Mouse (Mus musculus) induced T-regulatory cell, adult 2 months (primary cell): Measurements from ENCODE around the gene Zfp706.
"Not testable (repeated sequence)": the region's sequence is repeated elsewhere in the genome, so short reads cannot be mapped to it uniquely, and the experiment has no call there.

ENCODE experiments used
- DNase-seq: peaks from one replicate; pipeline ENCODE4 v3.0.0-alpha.2; 2012; ENCODE audit warnings: low read depth

Gene Zfp706

GRCm38 (mm10) chr15:37008546-37008945 lies 973 bp upstream of the Zfp706 start:
- DNase-seq = peak; percentile 16

GRCm38 (mm10) chr15:37007959-37008419 lies 416 bp upstream of the Zfp706 start:
- DNase-seq = no peak

- DNase-seq = peak; percentile 64
Measured at GRCm38 (mm10) chr15:37006475-37007164, 953 bp downstream of the Zfp706 start.

- no peak for DNase-seq
Measured at GRCm38 (mm10) chr15:37005793-37006474, 1.6 kb downstream of the Zfp706 start.

- no peak for DNase-seq
Measured at GRCm38 (mm10) chr15:37004858-37005257, 2.7 kb downstream of the Zfp706 start.

GRCm38 (mm10) chr15:37002276-37002675 lies 5.3 kb downstream of the Zfp706 start:
- no peak for DNase-seq

DNA sequence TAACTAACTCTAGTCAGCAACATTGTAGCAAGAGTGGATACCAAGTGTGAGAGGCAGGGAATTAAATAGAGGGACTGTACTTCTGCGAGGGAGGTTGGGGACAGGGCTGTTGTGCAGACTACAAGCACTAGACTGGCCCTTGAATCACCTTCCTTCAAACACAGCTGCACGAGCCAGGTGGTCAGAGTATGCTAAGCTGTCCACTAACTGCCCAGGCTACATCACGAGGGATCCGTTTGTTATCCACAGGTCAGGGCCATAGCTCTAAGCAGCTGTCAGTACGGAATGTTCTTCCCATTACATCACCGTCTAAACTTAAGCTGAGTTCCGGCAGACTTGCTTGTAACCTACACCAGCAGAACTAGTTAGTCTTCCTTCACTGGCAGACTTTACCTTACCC lies 8.0 kb downstream of the Zfp706 start:
- DNase-seq = not testable (repeated sequence)

GRCm38 (mm10) chr15:36995166-36995565 lies 12.4 kb downstream of the Zfp706 start:
- DNase-seq = no peak

GRCm38 (mm10) chr15:36994665-36995064 lies 12.9 kb downstream of the Zfp706 start:
- no peak for DNase-seq

GRCm38 (mm10) chr15:36993435-36994178 lies 14.0 kb downstream of the Zfp706 start:
- DNase-seq = no peak

DNA sequence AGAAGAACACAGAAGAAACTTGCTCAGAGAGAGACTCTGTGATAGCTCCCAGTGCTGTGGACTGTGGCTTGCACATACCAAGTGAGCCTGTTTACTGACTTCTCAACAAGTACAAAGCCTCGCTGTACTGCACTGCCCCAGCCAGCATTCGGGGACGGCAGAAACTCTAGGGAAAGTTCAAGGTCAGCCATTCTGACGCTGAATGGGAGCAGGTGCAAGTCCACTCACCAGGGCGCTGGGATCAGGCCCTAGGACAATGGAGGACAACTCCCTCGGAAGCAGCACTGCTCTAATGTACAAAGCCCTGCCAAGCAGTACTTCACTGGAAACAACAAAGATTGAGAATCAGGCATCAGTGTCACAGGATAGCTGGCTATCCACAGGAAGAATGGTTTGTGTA lies 16.2 kb downstream of the Zfp706 start:
- no peak for DNase-seq

DNA sequence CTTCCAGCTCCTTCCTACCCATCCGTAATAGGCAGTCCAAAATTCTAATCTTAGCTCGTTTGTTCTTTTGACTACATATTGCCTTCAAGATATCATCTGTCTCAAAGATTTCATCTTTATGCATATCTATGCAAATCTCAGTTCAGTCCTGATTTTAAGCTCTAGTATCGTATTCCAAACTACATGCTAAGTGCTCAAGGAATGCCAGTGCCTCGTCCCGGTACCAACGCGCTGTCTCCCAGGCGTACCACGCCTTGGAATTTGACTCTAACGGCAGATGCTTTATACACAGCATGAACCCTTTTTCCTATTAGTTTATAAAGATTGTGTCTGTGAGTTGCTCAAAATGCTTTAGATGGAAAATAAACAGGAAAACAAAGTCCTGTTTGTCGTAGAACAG lies 17.7 kb downstream of the Zfp706 start:
- no peak for DNase-seq

- DNase-seq = no peak
Measured at GRCm38 (mm10) chr15:36988718-36989115, 18.9 kb downstream of the Zfp706 start.

DNA sequence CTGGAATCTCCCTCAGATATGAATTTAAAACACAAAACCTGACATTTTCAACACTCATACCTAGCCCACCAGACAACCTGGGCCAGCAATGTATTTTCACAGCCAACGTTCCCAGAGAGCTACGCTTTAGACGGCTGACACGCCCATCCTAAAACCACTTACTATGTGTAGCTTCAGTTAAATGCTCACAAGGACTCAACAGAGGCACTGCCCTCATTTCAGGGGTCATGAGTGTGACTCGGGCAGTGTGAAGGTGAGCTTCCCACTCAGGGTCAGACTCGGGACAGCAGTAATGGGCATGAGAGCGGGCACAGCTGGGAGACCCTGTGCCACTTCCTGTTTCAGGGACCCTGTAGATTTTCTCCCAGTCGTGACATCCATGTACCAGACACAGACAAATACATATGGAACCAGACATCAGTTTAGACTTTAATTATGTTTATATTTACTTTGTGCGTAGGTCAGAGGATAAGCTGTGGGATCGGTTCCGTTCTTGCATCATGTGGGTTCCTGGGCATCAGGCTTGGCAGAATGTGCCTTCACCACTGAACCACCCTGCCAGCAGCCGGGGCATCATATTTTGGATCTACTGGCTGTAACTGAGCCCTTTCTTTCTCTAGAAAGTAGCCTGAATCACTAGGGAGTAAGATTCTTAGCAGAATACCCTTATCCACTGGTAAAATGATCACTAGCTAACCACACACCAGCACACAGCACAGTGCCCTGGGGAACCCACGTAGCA lies 19.4 kb downstream of the Zfp706 start:
- no peak for DNase-seq

- peak; percentile 27 for DNase-seq
Measured at GRCm38 (mm10) chr15:36987211-36987877, 20.2 kb downstream of the Zfp706 start.

- DNase-seq = no peak
Measured at GRCm38 (mm10) chr15:36985567-36985925, 22.0 kb downstream of the Zfp706 start.

GRCm38 (mm10) chr15:36984921-36985566 lies 22.5 kb downstream of the Zfp706 start:
- no peak for DNase-seq

DNA sequence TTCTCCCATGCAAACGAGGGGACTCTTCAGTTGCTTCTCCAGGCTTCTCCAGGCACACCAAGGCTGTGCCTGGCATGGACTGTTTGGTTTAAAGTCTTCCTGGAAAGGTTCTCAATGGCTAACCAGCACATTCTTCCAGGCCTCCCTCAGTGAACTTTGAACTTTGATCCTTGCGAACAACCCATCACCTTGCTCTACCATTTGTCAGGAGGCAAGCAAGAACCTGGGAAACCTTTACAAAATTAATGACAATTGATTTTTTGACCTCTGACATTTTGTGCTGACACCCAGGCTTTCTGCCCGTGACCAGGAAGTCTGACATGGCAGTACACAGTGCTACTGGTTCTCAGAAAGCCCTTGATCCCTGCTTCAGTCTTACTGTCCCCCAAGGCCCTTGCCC lies 24.1 kb downstream of the Zfp706 start:
- no peak for DNase-seq

GRCm38 (mm10) chr15:36980238-36980637 lies 27.3 kb downstream of the Zfp706 start:
- DNase-seq = no peak

DNA sequence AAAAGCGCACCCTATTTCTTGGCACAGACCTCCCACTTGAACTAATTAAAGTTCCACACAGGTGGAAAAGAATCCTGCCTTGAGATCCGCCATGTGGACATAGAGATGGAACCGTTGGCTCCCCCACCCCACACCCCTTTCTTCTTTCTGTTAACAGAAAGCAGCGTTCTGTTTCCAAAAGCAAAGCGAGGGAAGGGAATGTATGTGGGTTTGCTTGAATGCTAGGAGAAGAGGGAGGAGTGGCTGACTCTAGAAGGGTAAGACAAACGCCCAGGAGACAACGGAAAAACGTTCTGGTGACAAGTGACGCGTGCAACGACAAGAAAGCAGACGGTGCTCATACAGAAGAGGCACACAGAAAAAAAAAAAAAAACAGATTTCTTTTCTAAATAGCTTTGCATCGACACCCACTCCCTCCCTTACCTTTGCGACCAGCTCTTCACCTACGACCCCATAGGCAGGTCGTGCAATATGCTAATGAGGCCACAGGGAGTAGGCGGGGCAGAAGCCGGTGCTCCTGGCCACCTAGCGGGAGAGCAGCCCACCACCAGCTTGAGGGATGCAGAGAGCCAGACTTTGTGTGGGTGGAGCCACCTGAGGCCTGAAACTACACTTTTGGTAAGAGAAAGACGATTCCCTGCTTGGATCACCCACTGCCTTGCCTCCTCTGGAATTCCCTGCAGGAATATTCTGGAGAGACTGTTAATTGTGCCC lies 27.9 kb downstream of the Zfp706 start:
- peak; percentile 80 for DNase-seq

DNA sequence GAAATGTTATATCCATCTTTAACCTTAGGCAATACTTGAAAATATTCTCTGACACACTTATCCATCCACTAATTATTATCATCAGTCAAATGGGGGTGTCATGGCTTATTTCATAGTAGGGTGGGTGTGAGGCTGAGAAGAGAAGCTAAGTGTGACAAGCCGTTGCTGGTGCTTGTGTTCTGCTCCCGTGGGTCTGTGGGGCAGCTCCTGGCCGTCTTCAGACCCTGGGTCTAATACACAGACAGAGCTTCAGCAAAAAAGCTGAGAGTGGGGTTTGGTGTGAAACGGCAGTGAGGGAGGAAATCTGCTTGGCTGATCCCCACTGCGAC lies 28.4 kb downstream of the Zfp706 start:
- no peak for DNase-seq
